Mouse (Mus musculus): Measurements from ENCODE around the gene Gm17542. TPM values are rescaled to one million over a fixed set of nuclear protein-coding genes. Genes with fewer than 3 reads are reported as not detected.

The Gm17542 gene
- polyA plus RNA-seq, 2 experiments: not detected

DNA sequence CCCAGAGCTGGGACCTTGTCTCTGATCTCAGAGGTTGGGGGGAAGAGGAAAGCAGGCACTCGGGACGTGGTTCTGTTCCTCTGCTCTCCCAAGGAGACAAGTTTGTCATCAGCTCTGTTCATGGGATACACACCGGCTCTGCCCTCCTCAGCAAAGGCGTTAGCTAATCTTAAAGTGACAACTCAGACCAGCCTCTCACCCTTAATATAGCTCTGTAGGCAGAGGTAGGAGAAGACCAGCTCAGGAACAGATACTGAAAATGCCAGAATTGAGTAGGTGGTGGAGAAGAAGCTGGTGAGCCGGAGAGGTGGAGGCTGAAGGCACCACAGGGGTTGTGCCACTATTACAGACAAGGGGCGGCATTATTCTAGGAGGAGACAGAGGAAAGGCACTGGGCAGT lies 38.7 kb downstream of the Gm17542 start:
- Histone ChIP-seq H3K27me3 (ENCODE audit: control insufficient read depth, insufficient read depth, low read length) (no peaks in the 10 kb centered on the region), H3K4me1 (ENCODE audit: control insufficient read depth, insufficient read depth, low read length) (no peaks in the 10 kb centered on the region), H3K9me3 (ENCODE audit: control insufficient read depth, low read length) (no peaks in the 10 kb centered on the region), H3K27ac (replicated peaks; ENCODE audit: low read depth, low read length) (no peak overlapping the region), H3K36me3 (ENCODE audit: control insufficient read depth, insufficient read depth, low read length) (no peaks in the 10 kb centered on the region), H3K9ac (ENCODE audit: low read depth, low read length, severe bottlenecking) (no peak overlapping the region), H3K4me3 (replicated peaks; ENCODE audit: low read length) (no peak overlapping the region), H3K4me2 (replicated peaks; ENCODE audit: low read depth, low read length, severe bottlenecking) (no peak overlapping the region)
- WGBS: 85% methylated on average over 6 of the region's 6 CpGs
- TF ChIP-seq POLR2A (IDR thresholded peaks at IDR 0.05; ENCODE audit: borderline replicate concordance, extremely low read depth, insufficient read depth, insufficient read length): no peak
- no peak for ATAC-seq (ENCODE audit: low FRiP score, low read depth)
- DNase-seq (ENCODE audit: low spot score): no peak

DNA sequence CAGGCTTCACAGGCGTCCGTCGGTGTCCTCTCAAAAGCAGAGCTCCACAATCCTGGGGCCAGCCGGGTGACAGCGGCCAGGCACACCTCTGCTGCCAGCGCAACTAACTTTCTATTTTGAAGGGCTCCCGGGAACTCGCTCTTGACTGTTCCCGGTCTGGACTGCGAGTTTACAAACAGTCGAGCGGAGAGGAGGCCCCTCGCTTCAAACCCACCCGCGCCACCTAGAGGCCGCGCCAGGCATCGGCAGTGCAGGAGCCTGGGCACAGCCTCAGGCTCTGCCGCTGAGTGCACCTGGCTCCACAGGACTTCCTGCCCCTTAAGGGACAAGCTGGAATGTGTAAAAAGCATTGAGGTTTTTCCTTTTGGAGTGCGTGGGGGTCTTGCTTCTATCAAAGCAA lies 42.5 kb downstream of the Gm17542 start, which contains the start of gene Edar:
TSS of gene Edar (minus strand) at position 122 of the 400 bp plus-strand sequence.
- peak within 1 kb of the TSS; percentile 42 for H3K4me3 ChIP-seq (replicated peaks; ENCODE audit: low read length)
- H3K4me2 ChIP-seq (replicated peaks; ENCODE audit: low read depth, low read length, severe bottlenecking): peak within 1 kb of the TSS; percentile 59
- H3K9me3 ChIP-seq (ENCODE audit: control insufficient read depth, low read length): no peaks in the 10 kb centered on the region
- 2% methylated on average over 20 of the region's 20 CpGs for WGBS
- no peak for TF ChIP-seq POLR2A (IDR thresholded peaks at IDR 0.05; ENCODE audit: borderline replicate concordance, extremely low read depth, insufficient read depth, insufficient read length)
- DNase-seq (ENCODE audit: low spot score) (peak; percentile 75), ATAC-seq (ENCODE audit: low FRiP score, low read depth) (peak; percentile 91)
- H3K9ac ChIP-seq (ENCODE audit: low read depth, low read length, severe bottlenecking): peak within 1 kb of the TSS; percentile 53
- no peak within 1 kb of the TSS for H3K27ac ChIP-seq (replicated peaks; ENCODE audit: low read depth, low read length)
- no peaks in the 10 kb centered on the region for H3K4me1 ChIP-seq (ENCODE audit: control insufficient read depth, insufficient read depth, low read length)
- no peaks in the 10 kb centered on the region for H3K27me3 ChIP-seq (ENCODE audit: control insufficient read depth, insufficient read depth, low read length)
- H3K36me3 ChIP-seq (ENCODE audit: control insufficient read depth, insufficient read depth, low read length): no peaks in the 10 kb centered on the region

DNA sequence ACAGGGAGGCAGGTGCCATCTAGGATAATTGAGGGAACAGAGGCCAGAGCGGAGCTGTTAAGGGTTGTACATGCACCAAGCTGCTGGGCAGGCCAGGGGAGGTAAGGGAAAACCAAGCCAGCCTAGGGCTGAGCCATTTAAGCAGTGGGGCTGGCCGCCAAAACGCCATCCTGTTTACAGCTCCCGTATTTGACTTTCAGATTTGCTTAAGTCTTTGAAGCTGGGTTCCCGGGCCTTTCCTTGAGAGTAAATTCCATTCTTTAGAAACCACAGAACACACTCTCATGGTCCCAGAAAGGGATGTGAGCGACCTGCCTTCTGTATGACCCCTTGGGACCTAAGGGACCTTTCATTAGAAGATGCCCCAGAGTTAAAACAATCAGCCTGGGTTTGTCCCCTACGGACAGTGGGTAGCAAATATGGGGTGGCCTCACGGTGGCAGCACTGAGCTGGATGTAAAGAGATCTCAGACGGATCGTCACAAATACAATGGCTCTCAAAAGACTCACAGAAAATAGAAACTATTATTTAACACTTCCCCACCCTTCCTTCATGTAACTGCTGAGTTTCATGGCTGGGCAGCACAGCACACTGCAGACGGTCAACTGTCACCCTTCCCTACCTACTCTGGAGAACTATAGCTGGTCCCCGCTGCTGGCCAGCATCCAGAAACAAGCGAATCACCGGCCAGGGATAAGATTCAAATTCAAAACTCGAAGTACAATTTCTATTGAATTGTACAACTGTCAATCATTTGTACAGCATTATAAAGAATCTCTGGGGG lies 44.5 kb downstream of the Gm17542 start:
- H3K9me3 ChIP-seq (ENCODE audit: control insufficient read depth, low read length): no peaks in the 10 kb centered on the region
- DNase-seq (ENCODE audit: low spot score): peak; percentile 62
- no peak overlapping the region for H3K4me3 ChIP-seq (replicated peaks; ENCODE audit: low read length)
- H3K36me3 ChIP-seq (ENCODE audit: control insufficient read depth, insufficient read depth, low read length): no peaks in the 10 kb centered on the region
- no peak for ATAC-seq (ENCODE audit: low FRiP score, low read depth)
- H3K4me2 ChIP-seq (replicated peaks; ENCODE audit: low read depth, low read length, severe bottlenecking): 0 out of 2 replicates have a peak overlapping the region, but pooled peaks have one; percentile 2
- no peak for TF ChIP-seq POLR2A (IDR thresholded peaks at IDR 0.05; ENCODE audit: borderline replicate concordance, extremely low read depth, insufficient read depth, insufficient read length)
- WGBS: 33% methylated on average over 15 of the region's 15 CpGs
- H3K27me3 ChIP-seq (ENCODE audit: control insufficient read depth, insufficient read depth, low read length): no peaks in the 10 kb centered on the region
- no peaks in the 10 kb centered on the region for H3K4me1 ChIP-seq (ENCODE audit: control insufficient read depth, insufficient read depth, low read length)
- H3K9ac ChIP-seq (ENCODE audit: low read depth, low read length, severe bottlenecking): no peak overlapping the region
- H3K27ac ChIP-seq (replicated peaks; ENCODE audit: low read depth, low read length): no peak overlapping the region

DNA sequence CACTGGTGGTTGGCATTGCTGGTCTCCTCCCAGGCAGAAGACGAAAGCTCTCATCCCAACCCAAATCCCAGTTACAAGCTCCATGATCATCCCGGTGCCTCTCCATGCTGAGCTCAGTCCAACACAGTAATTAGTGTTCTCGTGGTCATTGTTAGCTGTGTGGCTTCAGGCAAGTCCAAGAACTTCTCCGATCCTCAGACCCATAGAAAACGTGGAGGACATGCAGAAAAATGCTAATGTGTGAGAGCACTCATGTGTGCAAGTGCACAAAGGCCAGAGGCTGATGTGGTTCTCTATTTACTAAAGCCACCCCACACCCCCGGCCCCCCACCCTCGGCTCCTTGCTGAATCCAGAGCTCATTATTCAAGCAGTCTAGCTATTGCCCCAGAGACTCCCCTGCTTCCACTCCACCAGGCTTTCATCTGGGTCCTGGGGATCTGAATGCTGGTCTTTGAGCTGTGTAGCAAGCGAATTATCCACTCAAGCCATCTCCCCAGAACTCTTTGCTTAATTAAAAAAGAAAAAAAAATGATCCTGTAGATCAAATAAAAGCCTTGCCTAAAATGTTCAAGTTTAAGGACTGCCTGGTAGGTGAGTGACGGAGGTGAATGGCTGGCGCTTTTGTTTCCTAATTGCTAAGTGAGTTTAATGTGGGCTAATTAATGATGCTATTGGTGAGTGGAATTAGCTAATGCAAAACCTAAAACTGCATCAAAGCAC lies 45.3 kb downstream of the Gm17542 start:
- H3K4me1 ChIP-seq (ENCODE audit: control insufficient read depth, insufficient read depth, low read length): no peaks in the 10 kb centered on the region
- H3K36me3 ChIP-seq (ENCODE audit: control insufficient read depth, insufficient read depth, low read length): no peaks in the 10 kb centered on the region
- WGBS: 61% methylated on average over 10 of the region's 10 CpGs
- 0 out of 2 replicates have a peak overlapping the region, but pooled peaks have one; percentile 2 for H3K4me2 ChIP-seq (replicated peaks; ENCODE audit: low read depth, low read length, severe bottlenecking)
- H3K9me3 ChIP-seq (ENCODE audit: control insufficient read depth, low read length): no peaks in the 10 kb centered on the region
- H3K4me3 ChIP-seq (replicated peaks; ENCODE audit: low read length): no peak overlapping the region
- no peak for TF ChIP-seq POLR2A (IDR thresholded peaks at IDR 0.05; ENCODE audit: borderline replicate concordance, extremely low read depth, insufficient read depth, insufficient read length)
- H3K9ac ChIP-seq (ENCODE audit: low read depth, low read length, severe bottlenecking): no peak overlapping the region
- H3K27ac ChIP-seq (replicated peaks; ENCODE audit: low read depth, low read length): no peak overlapping the region
- DNase-seq (ENCODE audit: low spot score) (no peak), ATAC-seq (ENCODE audit: low FRiP score, low read depth) (no peak)
- H3K27me3 ChIP-seq (ENCODE audit: control insufficient read depth, insufficient read depth, low read length): no peaks in the 10 kb centered on the region

DNA sequence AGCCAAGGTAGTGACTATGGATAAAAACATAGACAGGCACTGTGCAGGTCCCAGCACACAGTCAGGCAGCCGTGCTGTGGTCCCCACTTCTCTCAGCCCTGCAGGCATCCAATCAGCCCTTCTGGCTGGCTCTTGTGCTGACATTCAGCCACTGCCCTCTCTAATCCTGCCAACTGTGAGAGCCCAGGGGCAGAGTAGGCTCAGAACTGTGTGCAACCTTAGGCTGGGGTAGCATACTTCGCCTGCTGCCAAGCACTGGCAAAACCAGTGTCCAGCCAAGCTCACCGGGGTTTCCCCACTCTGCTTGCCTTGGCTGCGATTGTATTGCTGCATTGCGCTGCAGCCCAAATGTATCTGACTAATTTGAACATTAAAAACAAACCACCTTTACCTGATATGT lies 54.1 kb downstream of the Gm17542 start:
- ATAC-seq (ENCODE audit: low FRiP score, low read depth) (no peak), DNase-seq (ENCODE audit: low spot score) (no peak)
- Histone ChIP-seq H3K27ac (replicated peaks; ENCODE audit: low read depth, low read length) (no peak overlapping the region), H3K27me3 (ENCODE audit: control insufficient read depth, insufficient read depth, low read length) (no peaks in the 10 kb centered on the region), H3K36me3 (ENCODE audit: control insufficient read depth, insufficient read depth, low read length) (no peaks in the 10 kb centered on the region), H3K9me3 (ENCODE audit: control insufficient read depth, low read length) (no peaks in the 10 kb centered on the region), H3K4me2 (replicated peaks; ENCODE audit: low read depth, low read length, severe bottlenecking) (no peak overlapping the region), H3K4me3 (replicated peaks; ENCODE audit: low read length) (no peak overlapping the region), H3K9ac (ENCODE audit: low read depth, low read length, severe bottlenecking) (no peak overlapping the region), H3K4me1 (ENCODE audit: control insufficient read depth, insufficient read depth, low read length) (0 out of 2 replicates have a peak, but pooled peaks cover 3% of the 10 kb centered on the region)
- no peak for TF ChIP-seq POLR2A (IDR thresholded peaks at IDR 0.05; ENCODE audit: borderline replicate concordance, extremely low read depth, insufficient read depth, insufficient read length)
- WGBS: 83% methylated on average over 5 of the region's 5 CpGs

Other genes with a start within 250 kb of the Gm17542 start
- 3.8 and 4.9 TPM in 2 replicates for gene Ccdc138, start 220.3 kb downstream of the Gm17542 start, polyA plus RNA-seq (2012; rRNA removed)
- gene Ccdc138, start 220.3 kb downstream of the Gm17542 start, polyA plus RNA-seq (2014; fragmentation: Nextera tagmentation; extraction: Ambion mirVana): 5.9 and 6.5 TPM in 2 replicates
- 2.2 and 2.3 TPM in 2 replicates for gene Edar, start 42.6 kb downstream of the Gm17542 start, polyA plus RNA-seq (2012; rRNA removed)
- 2.3 and 2.8 TPM in 2 replicates for gene Edar, start 42.6 kb downstream of the Gm17542 start, polyA plus RNA-seq (2014; fragmentation: Nextera tagmentation; extraction: Ambion mirVana)
- gene Sh3rf3, start 95.1 kb upstream of the Gm17542 start, polyA plus RNA-seq (2012; rRNA removed): 4.0 and 6.1 TPM in 2 replicates
- 2.6 TPM in 2 replicates for gene Sh3rf3, start 95.1 kb upstream of the Gm17542 start, polyA plus RNA-seq (2014; fragmentation: Nextera tagmentation; extraction: Ambion mirVana)

All from limb, embryonic 14.5 days (tissue).